Mouse (Mus musculus) kidney, embryonic 16.5 days (tissue): ENCODE measurements around the gene Olfr1371. TPM values are rescaled to one million over a fixed set of nuclear protein-coding genes. Genes with fewer than 3 reads are reported as not detected.

ENCODE experiments used
- ATAC-seq: fragments of 200-750 bp; cut with Nextera tagmentation; 2 replicates; pipeline ENCODE4 v1.8.0; 2017; ENCODE audit warnings: moderate TSS enrichment; ENCODE audit not compliant: low FRiP score, low TSS enrichment
- H3K27ac ChIP-seq: fragments of 300-500 bp; sonication (generic); 2 replicates; pipeline ENCODE4 v1.5.1; 2014; ENCODE audit warnings: low read length
- H3K27me3 ChIP-seq: fragments of 300-500 bp; sonication (generic); 2 replicates; pipeline ENCODE4 v1.6.1; 2014; ENCODE audit warnings: low read length, control low read depth, mixed read lengths; ENCODE audit not compliant: insufficient read depth
- H3K36me3 ChIP-seq: fragments of 300-500 bp; sonication (generic); 2 replicates; pipeline ENCODE4 v1.6.1; 2014; ENCODE audit warnings: low read length, control low read depth, mixed read lengths; ENCODE audit not compliant: insufficient read depth
- H3K4me1 ChIP-seq: fragments of 300-500 bp; sonication (generic); 2 replicates; pipeline ENCODE4 v1.6.1; 2014; ENCODE audit warnings: low read length, control low read depth, mixed read lengths; ENCODE audit not compliant: insufficient read depth
- H3K4me2 ChIP-seq: fragments of 300-500 bp; sonication (generic); replicated peaks from 2 replicates; pipeline ENCODE4 v1.6.1; 2014; ENCODE audit warnings: low read depth, low read length
- H3K4me3 ChIP-seq: fragments of 300-500 bp; sonication (generic); 2 replicates; pipeline ENCODE4 v1.5.1; 2014; ENCODE audit warnings: mild to moderate bottlenecking, low read length
- H3K9ac ChIP-seq: fragments of 300-500 bp; sonication (generic); replicated peaks from 2 replicates; pipeline ENCODE4 v1.6.1; 2014; ENCODE audit warnings: low read length
- H3K9me3 ChIP-seq: fragments of 300-500 bp; sonication (generic); 2 replicates; pipeline ENCODE4 v1.6.1; 2016; ENCODE audit warnings: low read length, control low read depth
- WGBS: fragments of 180-500 bp; shearing (Covaris S2); extraction: QIAGEN DNeasy Blood & Tissue Kit; methylation state at CpG from one replicate; pipeline ENCODE4 v1.1.7; 2014; 5-methylcytosine and 5-hydroxymethylcytosine counted together
- polyA plus RNA-seq: library from polyadenylated mRNA; unstranded; fragments of >200 nt; fragmentation: Nextera tagmentation; extraction: Ambion mirVana; gene quantifications from 2 replicates; pipeline ENCODE4 v1.2.1, GENCODE M21; 2015

The Olfr1371 gene
- not detected in 2 replicates for polyA plus RNA-seq

GRCm38 (mm10) chr11:52213887-52214286, at the start of gene Olfr1371:
Gene Olfr1371 (minus strand): TSS chr11:52213987.
- Histone ChIP-seq H3K4me3 (no peak within 1 kb of the TSS), H3K27me3 (no peaks in the 10 kb centered on the region), H3K9ac (no peak within 1 kb of the TSS), H3K36me3 (no peaks in the 10 kb centered on the region), H3K4me2 (no peak within 1 kb of the TSS), H3K9me3 (no peaks in the 10 kb centered on the region), H3K4me1 (no peaks in the 10 kb centered on the region), H3K27ac (no peak within 1 kb of the TSS)
- ATAC-seq: no peak

- Histone ChIP-seq H3K4me1 (peaks cover 6% of the 10 kb centered on the region; the same call in 1 of the 2 replicates), H3K27me3 (no peaks in the 10 kb centered on the region), H3K4me3 (no peak overlapping the region), H3K27ac (no peak overlapping the region), H3K36me3 (peaks cover 12% of the 10 kb centered on the region), H3K4me2 (no peak overlapping the region), H3K9ac (no peak overlapping the region), H3K9me3 (no peaks in the 10 kb centered on the region)
- 89% methylated on average over 11 of the region's 11 CpGs for WGBS
- no peak for ATAC-seq
These were observed 48.6 kb upstream of the Olfr1371 start for GRCm38 (mm10) chr11:52262338-52262737.

- no peak overlapping the region for H3K4me3 ChIP-seq
These were observed 48.1 kb upstream of the Olfr1371 start for GRCm38 (mm10) chr11:52261937-52262336.

GRCm38 (mm10) chr11:52260878-52261277, 47.1 kb upstream of the Olfr1371 start:
- no peak for ATAC-seq
- 59% methylated on average over 4 of the region's 4 CpGs for WGBS
- Histone ChIP-seq H3K27ac (no peak overlapping the region), H3K9ac (no peak overlapping the region), H3K4me2 (no peak overlapping the region), H3K4me1 (peaks cover 6% of the 10 kb centered on the region; the same call in 1 of the 2 replicates), H3K4me3 (no peak overlapping the region), H3K27me3 (no peaks in the 10 kb centered on the region), H3K9me3 (no peaks in the 10 kb centered on the region), H3K36me3 (peaks cover 12% of the 10 kb centered on the region)

More at GRCm38 (mm10) chr11:52261937-52262336, 48.1 kb upstream of the Olfr1371 start:
- H3K27me3 ChIP-seq: no peaks in the 10 kb centered on the region
- ATAC-seq: no peak
- no peaks in the 10 kb centered on the region for H3K9me3 ChIP-seq
- 61% methylated on average over 5 of the region's 5 CpGs for WGBS
- H3K9ac ChIP-seq: no peak overlapping the region
- no peak overlapping the region for H3K27ac ChIP-seq
- H3K4me1 ChIP-seq: peaks cover 6% of the 10 kb centered on the region; the same call in 1 of the 2 replicates
- no peak overlapping the region for H3K4me2 ChIP-seq
- H3K36me3 ChIP-seq: peaks cover 12% of the 10 kb centered on the region

- WGBS: 69% methylated on average over 5 of the region's 5 CpGs
- no peak overlapping the region for H3K9ac ChIP-seq
- H3K4me1 ChIP-seq: no peaks in the 10 kb centered on the region
- H3K27ac ChIP-seq: no peak overlapping the region
- H3K36me3 ChIP-seq: peaks cover 12% of the 10 kb centered on the region
- H3K27me3 ChIP-seq: no peaks in the 10 kb centered on the region
- no peak overlapping the region for H3K4me3 ChIP-seq
- no peaks in the 10 kb centered on the region for H3K9me3 ChIP-seq
- no peak for ATAC-seq
- H3K4me2 ChIP-seq: no peak overlapping the region
These were observed 44.9 kb upstream of the Olfr1371 start for GRCm38 (mm10) chr11:52258711-52259110.

- Histone ChIP-seq H3K27me3 (no peaks in the 10 kb centered on the region), H3K4me1 (no peaks in the 10 kb centered on the region), H3K27ac (no peak overlapping the region), H3K9ac (no peak overlapping the region), H3K4me2 (no peak overlapping the region), H3K9me3 (no peaks in the 10 kb centered on the region), H3K36me3 (peaks cover 12% of the 10 kb centered on the region), H3K4me3 (no peak overlapping the region)
- 80% methylated on average over 3 of the region's 3 CpGs for WGBS
- no peak for ATAC-seq
These were observed 43.6 kb upstream of the Olfr1371 start for GRCm38 (mm10) chr11:52257376-52257775.

- Histone ChIP-seq H3K27ac (no peak overlapping the region), H3K27me3 (no peaks in the 10 kb centered on the region), H3K4me2 (no peak overlapping the region), H3K9ac (no peak overlapping the region), H3K4me3 (no peak overlapping the region), H3K4me1 (no peaks in the 10 kb centered on the region), H3K36me3 (peaks cover 11% of the 10 kb centered on the region), H3K9me3 (no peaks in the 10 kb centered on the region)
- WGBS: 84% methylated on average over 8 of the region's 8 CpGs
- ATAC-seq: no peak
These were observed 41.3 kb upstream of the Olfr1371 start for GRCm38 (mm10) chr11:52255077-52255476.

- H3K9me3 ChIP-seq: no peaks in the 10 kb centered on the region
- H3K4me2 ChIP-seq: no peak overlapping the region
- H3K36me3 ChIP-seq: 0 out of 2 replicates have a peak, but pooled peaks cover 4% of the 10 kb centered on the region
- H3K27ac ChIP-seq: no peak overlapping the region; the same call in 1 of the 2 replicates
- WGBS: 67% methylated on average over 11 of the region's 11 CpGs
- no peaks in the 10 kb centered on the region for H3K4me1 ChIP-seq
- ATAC-seq: peak; percentile 51; the same call in 1 of the 2 replicates
- H3K27me3 ChIP-seq: no peaks in the 10 kb centered on the region
- H3K9ac ChIP-seq: no peak overlapping the region
- H3K4me3 ChIP-seq: no peak overlapping the region
These were observed 40.0 kb upstream of the Olfr1371 start for GRCm38 (mm10) chr11:52253674-52254375.

- WGBS: 47% methylated on average over 1 of the region's 1 CpGs
- Histone ChIP-seq H3K4me1 (no peaks in the 10 kb centered on the region), H3K4me2 (no peak overlapping the region), H3K36me3 (peaks cover 6% of the 10 kb centered on the region; the same call in 1 of the 2 replicates), H3K9ac (no peak overlapping the region), H3K27ac (no peak overlapping the region), H3K4me3 (no peak overlapping the region), H3K27me3 (no peaks in the 10 kb centered on the region), H3K9me3 (no peaks in the 10 kb centered on the region)
- ATAC-seq: no peak
These were observed 38.9 kb upstream of the Olfr1371 start for GRCm38 (mm10) chr11:52252692-52253091.

GRCm38 (mm10) chr11:52251770-52252169, 38.0 kb upstream of the Olfr1371 start:
- H3K9ac ChIP-seq: no peak overlapping the region
- H3K36me3 ChIP-seq: peaks cover 12% of the 10 kb centered on the region; the same call in 1 of the 2 replicates
- H3K9me3 ChIP-seq: no peaks in the 10 kb centered on the region
- H3K27me3 ChIP-seq: no peaks in the 10 kb centered on the region
- no peaks in the 10 kb centered on the region for H3K4me1 ChIP-seq
- no peak overlapping the region for H3K27ac ChIP-seq
- no peak overlapping the region for H3K4me3 ChIP-seq
- ATAC-seq: no peak
- H3K4me2 ChIP-seq: no peak overlapping the region
- 77% methylated on average over 5 of the region's 5 CpGs for WGBS
